Mouse (Mus musculus): ENCODE results near the gene BC029722.

BC029722 gene

GRCm38 (mm10) chr2:155778004-155778403 lies 41.2 kb downstream of the BC029722 start:
- no peak for DNase-seq

- no peak for DNase-seq
These were observed 41.6 kb downstream of the BC029722 start for GRCm38 (mm10) chr2:155777688-155777985.

DNA sequence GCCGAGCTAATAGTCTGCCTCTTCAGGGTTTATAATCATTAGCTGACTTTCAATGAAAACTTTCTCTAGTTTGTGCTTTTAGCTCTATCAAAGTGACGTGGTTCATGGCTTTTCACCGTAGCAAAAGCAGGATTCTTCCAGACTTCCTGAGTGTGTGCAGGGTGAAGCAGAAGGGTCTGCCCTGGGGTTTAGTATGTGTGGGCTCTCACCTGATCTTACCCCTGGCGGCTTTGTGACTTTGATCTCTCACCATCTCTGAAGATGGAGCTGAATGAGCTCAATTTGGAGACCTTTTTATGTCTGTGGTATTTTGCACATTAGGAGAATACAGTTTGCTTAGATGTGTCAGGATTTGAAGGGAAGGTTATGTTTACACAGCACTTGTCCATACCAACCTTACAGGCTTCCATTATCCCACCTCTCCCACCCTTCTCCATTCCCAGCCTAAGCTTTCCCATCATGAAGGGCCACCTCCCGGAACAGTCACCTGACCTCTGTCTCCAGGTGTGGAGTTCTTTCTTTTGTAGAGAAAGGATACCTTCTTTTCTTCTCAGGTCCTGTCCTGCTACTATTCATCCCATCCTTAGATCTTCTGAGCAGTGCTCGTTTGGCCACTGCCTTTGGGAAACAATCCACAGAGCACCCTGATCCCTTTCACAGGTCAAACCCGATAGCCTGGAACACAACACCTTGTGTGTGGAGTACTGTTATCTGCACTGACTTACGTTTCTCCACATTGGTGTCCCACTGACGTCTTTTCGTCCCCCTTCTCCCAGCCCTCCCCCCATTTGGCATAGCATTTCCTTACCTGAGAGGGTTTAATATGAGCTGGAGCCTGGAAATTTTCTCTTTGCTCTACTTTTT lies 42.2 kb downstream of the BC029722 start:
- no peak for DNase-seq

DNA sequence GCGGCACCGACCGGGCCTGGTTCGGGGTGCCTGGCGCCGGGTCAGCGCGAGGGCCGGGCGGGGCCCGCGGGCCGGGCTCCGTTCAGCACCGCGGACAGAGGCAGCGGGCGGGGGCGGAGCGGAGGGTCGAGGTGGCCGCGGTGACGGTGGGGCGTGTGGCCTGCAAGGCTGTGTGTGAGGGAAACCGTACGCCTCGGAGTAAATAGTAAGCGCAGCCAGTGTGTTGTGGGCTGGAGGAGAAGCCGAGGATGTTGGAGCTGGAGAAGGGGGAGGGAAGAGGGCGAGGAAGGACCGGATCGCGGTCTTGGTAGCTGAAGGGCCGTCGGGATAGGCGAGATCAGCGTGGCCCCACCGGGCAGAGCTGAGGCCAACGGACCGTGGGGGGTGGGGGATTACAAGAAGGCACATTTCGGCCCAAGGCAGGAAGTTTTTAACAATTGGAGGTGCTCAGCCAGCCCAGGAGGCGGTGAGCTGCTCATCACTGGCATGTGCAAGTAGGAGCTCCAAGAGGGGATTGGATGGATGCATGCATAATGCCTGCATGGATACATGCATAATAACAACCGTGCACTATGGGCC lies 43.5 kb downstream of the BC029722 start:
- peak; percentile 43 for DNase-seq

- no peak for DNase-seq
These were observed 44.1 kb downstream of the BC029722 start, which contains the start of gene Mmp24 for GRCm38 (mm10) chr2:155774927-155775684. Mmp24 (plus strand) TSS chr2:155775342.

GRCm38 (mm10) chr2:155774261-155774926 lies 44.8 kb downstream of the BC029722 start:
- no peak for DNase-seq

GRCm38 (mm10) chr2:155773664-155774063 lies 45.6 kb downstream of the BC029722 start:
- DNase-seq = no peak

Measured in lung, postnatal 36 days (tissue).